Mouse (Mus musculus) heart, embryonic 16.5 days (tissue): Measurements from ENCODE around the gene Tlr2. TPM values are rescaled to one million over a fixed set of nuclear protein-coding genes. Genes with fewer than 3 reads are reported as not detected.
A peak's percentile ranks its signal among the peaks of the same experiment; 100 is the strongest.
"Not testable (repeated sequence)": the region's sequence is repeated elsewhere in the genome, so short reads cannot be mapped to it uniquely, and the experiment has no call there.

Experiments
- ATAC-seq: fragments of 200-750 bp; cut with Nextera tagmentation; replicated peaks from 2 replicates; pipeline ENCODE4 v1.8.0; 2017; ENCODE audit warnings: moderate number of reproducible peaks; ENCODE audit not compliant: insufficient read depth, low FRiP score; ENCODE audit errors: extremely low read depth
- H3K27ac ChIP-seq: fragments of 300-500 bp; sonication (generic); 2 replicates; pipeline ENCODE4 v1.5.1; 2014; ENCODE audit warnings: mild to moderate bottlenecking, low read length, control low read depth, moderate library complexity
- H3K27me3 ChIP-seq: fragments of 300-500 bp; sonication (generic); 2 replicates; pipeline ENCODE4 v1.6.1; 2014; ENCODE audit warnings: low read length, mixed read lengths; ENCODE audit not compliant: control insufficient read depth, insufficient read depth
- H3K36me3 ChIP-seq: fragments of 300-500 bp; sonication (generic); 2 replicates; pipeline ENCODE4 v1.6.1; 2014; ENCODE audit not compliant: control insufficient read depth, insufficient read depth
- H3K4me1 ChIP-seq: fragments of 300-500 bp; sonication (generic); 2 replicates; pipeline ENCODE4 v1.6.1; 2014; ENCODE audit warnings: low read length, mixed read lengths; ENCODE audit not compliant: control insufficient read depth, insufficient read depth
- H3K4me2 ChIP-seq: fragments of 300-500 bp; sonication (generic); 2 replicates; pipeline ENCODE4 v1.6.1; 2014; ENCODE audit warnings: low read depth, mild to moderate bottlenecking, control low read depth, low read length
- H3K4me3 ChIP-seq: fragments of 300-500 bp; sonication (generic); 2 replicates; pipeline ENCODE4 v1.5.1; 2014; ENCODE audit warnings: mild to moderate bottlenecking, control low read depth, low read length
- H3K9ac ChIP-seq: fragments of 300-500 bp; sonication (generic); 2 replicates; pipeline ENCODE4 v1.6.1; 2014; ENCODE audit warnings: low read length, control low read depth
- H3K9me3 ChIP-seq: fragments of 300-500 bp; sonication (generic); replicated peaks from 2 replicates; pipeline ENCODE4 v1.6.1; 2016; ENCODE audit warnings: low read length; ENCODE audit not compliant: control insufficient read depth
- whole genome bisulfite sequencing: fragments of 180-500 bp; shearing (Covaris S2); extraction: QIAGEN DNeasy Blood & Tissue Kit; methylation state at CpG from one replicate; pipeline ENCODE4 v1.1.7; 2014; 5-methylcytosine and 5-hydroxymethylcytosine counted together
- polyA plus RNA-seq: library from polyadenylated mRNA; unstranded; fragments of >200 nt; fragmentation: Nextera tagmentation; extraction: Ambion mirVana; gene quantifications from 2 replicates; pipeline ENCODE4 v1.2.1, GENCODE M21; 2015

Gene Tlr2
- polyA plus RNA-seq: 2.1 and 2.6 TPM in 2 replicates

GRCm38 (mm10) chr3:83841095-83841850 is at the start of gene Tlr2:
Gene Tlr2 (minus strand): TSS chr3:83841767.
- H3K27ac ChIP-seq: no peak within 1 kb of the TSS
- H3K36me3 ChIP-seq: no peaks in the 10 kb centered on the region
- H3K9ac ChIP-seq: peak within 1 kb of the TSS; percentile 82
- no peaks in the 10 kb centered on the region for H3K27me3 ChIP-seq
- peak; percentile 90 for ATAC-seq
- H3K4me1 ChIP-seq: 0 out of 2 replicates have a peak, but pooled peaks cover 6% of the 10 kb centered on the region
- peak within 1 kb of the TSS; percentile 73 for H3K4me3 ChIP-seq
- no peaks in the 10 kb centered on the region for H3K9me3 ChIP-seq
- H3K4me2 ChIP-seq: peak within 1 kb of the TSS; percentile 71
- WGBS: 1% methylated on average over 35 of the region's 35 CpGs

GRCm38 (mm10) chr3:83885163-83885562 is 43.6 kb upstream of the Tlr2 start:
- Histone ChIP-seq H3K27ac (no peak overlapping the region), H3K4me2 (no peak overlapping the region), H3K9ac (no peak overlapping the region), H3K9me3 (no peaks in the 10 kb centered on the region), H3K4me3 (no peak overlapping the region), H3K4me1 (no peaks in the 10 kb centered on the region), H3K36me3 (no peaks in the 10 kb centered on the region), H3K27me3 (no peaks in the 10 kb centered on the region)
- ATAC-seq: no peak
- WGBS: 64% methylated on average over 2 of the region's 2 CpGs

GRCm38 (mm10) chr3:83879261-83880050 is 37.9 kb upstream of the Tlr2 start:
- not testable (repeated sequence) for H3K36me3 ChIP-seq, H3K27me3 ChIP-seq, ATAC-seq, H3K9me3 ChIP-seq, H3K27ac ChIP-seq, H3K4me3 ChIP-seq, H3K4me2 ChIP-seq, H3K4me1 ChIP-seq, H3K9ac ChIP-seq
- WGBS: 89% methylated on average over 5 of the region's 5 CpGs

- Histone ChIP-seq H3K4me1 (no peaks in the 10 kb centered on the region), H3K9ac (no peak overlapping the region), H3K9me3 (no peaks in the 10 kb centered on the region), H3K27me3 (no peaks in the 10 kb centered on the region), H3K4me2 (no peak overlapping the region), H3K27ac (no peak overlapping the region), H3K4me3 (no peak overlapping the region), H3K36me3 (no peaks in the 10 kb centered on the region)
- ATAC-seq: no peak
- 86% methylated on average over 4 of the region's 4 CpGs for WGBS
These were observed 37.2 kb upstream of the Tlr2 start for GRCm38 (mm10) chr3:83878801-83879200.

GRCm38 (mm10) chr3:83876299-83876698 is 34.7 kb upstream of the Tlr2 start:
- Histone ChIP-seq H3K36me3 (no peaks in the 10 kb centered on the region), H3K4me2 (no peak overlapping the region), H3K9ac (no peak overlapping the region), H3K4me3 (no peak overlapping the region), H3K4me1 (no peaks in the 10 kb centered on the region), H3K27me3 (no peaks in the 10 kb centered on the region), H3K9me3 (no peaks in the 10 kb centered on the region), H3K27ac (no peak overlapping the region)
- 67% methylated on average over 4 of the region's 4 CpGs for WGBS
- ATAC-seq: no peak

- WGBS: 75% methylated on average over 2 of the region's 2 CpGs
- not testable (repeated sequence) for H3K27ac ChIP-seq, H3K4me1 ChIP-seq, H3K9ac ChIP-seq, H3K4me3 ChIP-seq, H3K4me2 ChIP-seq, H3K36me3 ChIP-seq, ATAC-seq, H3K27me3 ChIP-seq, H3K9me3 ChIP-seq
These were observed 33.5 kb upstream of the Tlr2 start for GRCm38 (mm10) chr3:83875078-83875477.

GRCm38 (mm10) chr3:83872853-83873252 is 31.3 kb upstream of the Tlr2 start:
- H3K27ac ChIP-seq, H3K9me3 ChIP-seq, H3K4me3 ChIP-seq, ATAC-seq, H3K27me3 ChIP-seq, H3K4me2 ChIP-seq, H3K4me1 ChIP-seq, H3K9ac ChIP-seq, H3K36me3 ChIP-seq: not testable (repeated sequence)
- 81% methylated on average over 2 of the region's 2 CpGs for WGBS

GRCm38 (mm10) chr3:83871962-83872361 is 30.4 kb upstream of the Tlr2 start:
- H3K9ac ChIP-seq, H3K4me3 ChIP-seq, ATAC-seq, H3K27me3 ChIP-seq, H3K27ac ChIP-seq, H3K4me1 ChIP-seq, H3K9me3 ChIP-seq, H3K4me2 ChIP-seq, H3K36me3 ChIP-seq: not testable (repeated sequence)
- 95% methylated on average over 4 of the region's 4 CpGs for WGBS

- not testable (repeated sequence) for H3K4me2 ChIP-seq, H3K36me3 ChIP-seq, H3K4me3 ChIP-seq, H3K9ac ChIP-seq, H3K27ac ChIP-seq, H3K9me3 ChIP-seq, ATAC-seq, H3K4me1 ChIP-seq, H3K27me3 ChIP-seq
- 86% methylated on average over 7 of the region's 7 CpGs for WGBS
These were observed 30.0 kb upstream of the Tlr2 start for GRCm38 (mm10) chr3:83871559-83871958.
